ENCODE assay signal across 8 mouse cellular contexts in genomic region chr17:74338225-74338931, GRCm38 (mm10). TPM values are rescaled to one million over a fixed set of nuclear protein-coding genes. Genes with fewer than 3 reads are reported as not detected.
DNase-seq lines count a peak whose midpoint lies in the region; ATAC-seq lines count a peak whose summit lies in the region.

No protein-coding gene starts in this region.

- H3K27ac ChIP-seq in hindbrain, embryonic 12.5 days = peak overlapping the region; percentile 99

- peak overlapping the region; percentile 99 for H3K4me3 ChIP-seq in hindbrain, embryonic 12.5 days

- peak; percentile 94 for ATAC-seq in hindbrain, embryonic 12.5 days (ENCODE audit: low FRiP score)

- peak; percentile 98 for DNase-seq in Muller cell, postnatal 12 days (ENCODE audit: inconsistent ontology term)
- DNase-seq in cerebellum, adult 9-11 months = peak; percentile 97
- DNase-seq in frontal cortex, adult 2 months (ENCODE audit: extremely low spot score in 1 of 2, low spot score in 1 of 2) = peak; percentile 89 to 97
- DNase-seq in layer of hippocampus, postnatal 14 days (ENCODE audit: low spot score in 2 of 2) = peak; percentile 93 to 96
- peak; percentile 96 for DNase-seq in lung, postnatal 14 days
- DNase-seq in retina, adult 2 months (ENCODE audit: low read depth, low spot score) = peak; percentile 93
- DNase-seq in thymus, postnatal 36 days = peak; percentile 94 to 95

- no peaks in the 10 kb centered on the region for H3K9me3 ChIP-seq in hindbrain, embryonic 12.5 days (replicated peaks)

- no peaks in the 10 kb centered on the region for H3K27me3 ChIP-seq in hindbrain, embryonic 12.5 days

- no peaks in the 10 kb centered on the region for H3K36me3 ChIP-seq in hindbrain, embryonic 12.5 days

- peaks cover 37% of the 10 kb centered on the region for H3K4me1 ChIP-seq in hindbrain, embryonic 12.5 days

- under 1% methylated on average over 38 of the region's 50 CpGs for WGBS in hindbrain, embryonic 12.5 days

- H3K4me2 ChIP-seq in hindbrain, embryonic 12.5 days (replicated peaks) = peak overlapping the region; percentile 69

- H3K9ac ChIP-seq in hindbrain, embryonic 12.5 days = peak overlapping the region; percentile 97

RNA-seq across cellular contexts. Expression of gene Spast, which starts 0.4 kb away (rescaled TPM):
- polyA plus RNA-seq in frontal cortex, adult 2 months (2012; rRNA removed) = 28.9 and 29.3 TPM in 2 replicates
- 52.2 and 53.0 TPM in 2 replicates for polyA plus RNA-seq in hindbrain, embryonic 12.5 days (2016; fragmentation: Nextera tagmentation; extraction: Ambion mirVana)
- total RNA-seq in layer of hippocampus, postnatal 14 days (2021) = 10 to 100 TPM; 65.9 to 66.0 TPM

RNA-seq across cellular contexts. Expression of gene Dpy30, which starts 14.6 kb away (rescaled TPM):
- polyA plus RNA-seq in frontal cortex, adult 2 months (2012; rRNA removed) = 71.9 and 86.0 TPM in 2 replicates
- 200 and 211 TPM in 2 replicates for polyA plus RNA-seq in hindbrain, embryonic 12.5 days (2016; fragmentation: Nextera tagmentation; extraction: Ambion mirVana)
- total RNA-seq in layer of hippocampus, postnatal 14 days (2021) = 10 to 100 TPM; 54.1 to 55.5 TPM

RNA-seq across cellular contexts. Expression of gene Memo1, which starts 43.1 kb away (rescaled TPM):
- polyA plus RNA-seq in frontal cortex, adult 2 months (2012; rRNA removed) = 51.8 and 58.4 TPM in 2 replicates
- 68.5 and 69.2 TPM in 2 replicates for polyA plus RNA-seq in hindbrain, embryonic 12.5 days (2016; fragmentation: Nextera tagmentation; extraction: Ambion mirVana)
- total RNA-seq in layer of hippocampus, postnatal 14 days (2021) = 10 to 100 TPM; 62.0 to 63.5 TPM

RNA-seq across cellular contexts. Expression of gene Slc30a6, which starts 57.0 kb away (rescaled TPM):
- polyA plus RNA-seq in frontal cortex, adult 2 months (2012; rRNA removed) = 21.7 and 23.5 TPM in 2 replicates
- 30.2 and 30.3 TPM in 2 replicates for polyA plus RNA-seq in hindbrain, embryonic 12.5 days (2016; fragmentation: Nextera tagmentation; extraction: Ambion mirVana)
- 10 to 100 TPM; 19.9 to 20.0 TPM for total RNA-seq in layer of hippocampus, postnatal 14 days (2021)

Comparison
In these comparisons a context has a peak if more than half of its experiments do, and no peak if none do; other contexts are left out.
1. Peak in every context shown above with its lines: DNase-seq, ATAC-seq, H3K4me3 ChIP-seq and H3K27ac ChIP-seq.